Mouse (Mus musculus): ENCODE results near the gene Rgs7.

GRCm38 (mm10) chr1:175041167-175041817 lies 451.0 kb downstream of the Rgs7 start:
- TF ChIP-seq CTCF (IDR thresholded peaks at IDR 0.05; ENCODE audit: insufficient read depth, low read length), result no peak
- TF ChIP-seq POLR2A (IDR thresholded peaks at IDR 0.05; ENCODE audit: borderline replicate concordance, extremely low read depth, low read depth, low read length), result no peak

Data from lung, adult 2 months (tissue).